Mouse (Mus musculus) C2C12 (cell line): Measurements from ENCODE around the gene Cmklr1.

ENCODE experiments used
- CTCF ChIP-seq: IDR thresholded peaks from one replicate; pipeline ENCODE4 v1.5.1; 2011; ENCODE audit not compliant: control insufficient read depth, insufficient read depth, insufficient read length
- MAX ChIP-seq: IDR thresholded peaks from one replicate; pipeline ENCODE4 v1.6.1; 2011; ENCODE audit warnings: mild to moderate bottlenecking, control low read depth
- MYOD1 ChIP-seq: IDR thresholded peaks from one replicate; pipeline ENCODE4 v1.6.1; 2011; ENCODE audit warnings: low read depth; ENCODE audit not compliant: control insufficient read depth, insufficient read length

- no peak for TF ChIP-seq CTCF
- TF ChIP-seq MYOD1: no peak
- TF ChIP-seq MAX: no peak
Observed at GRCm38 (mm10) chr5:113639126-113639525, 11.1 kb downstream of the Cmklr1 start.
